Mouse (Mus musculus) small intestine, adult 2 months (tissue): ENCODE measurements around the gene Tcf23.

Experiments used
- CTCF ChIP-seq: fragments of 200-500 bp; IDR thresholded peaks from 2 replicates; pipeline ENCODE4 v1.5.1; 2012; ENCODE audit warnings: low read depth, mild to moderate bottlenecking, control low read depth, inconsistent platforms, low read length, moderate library complexity, mixed read lengths; ENCODE audit not compliant: insufficient replicate concordance, insufficient read length; ENCODE audit errors: extremely low read depth
- POLR2A ChIP-seq: fragments of 200-500 bp; IDR thresholded peaks from 2 replicates; pipeline ENCODE4 v1.6.1; 2012; ENCODE audit warnings: low read depth, mild to moderate bottlenecking, control low read depth, inconsistent platforms, low read length, moderate library complexity

DNA sequence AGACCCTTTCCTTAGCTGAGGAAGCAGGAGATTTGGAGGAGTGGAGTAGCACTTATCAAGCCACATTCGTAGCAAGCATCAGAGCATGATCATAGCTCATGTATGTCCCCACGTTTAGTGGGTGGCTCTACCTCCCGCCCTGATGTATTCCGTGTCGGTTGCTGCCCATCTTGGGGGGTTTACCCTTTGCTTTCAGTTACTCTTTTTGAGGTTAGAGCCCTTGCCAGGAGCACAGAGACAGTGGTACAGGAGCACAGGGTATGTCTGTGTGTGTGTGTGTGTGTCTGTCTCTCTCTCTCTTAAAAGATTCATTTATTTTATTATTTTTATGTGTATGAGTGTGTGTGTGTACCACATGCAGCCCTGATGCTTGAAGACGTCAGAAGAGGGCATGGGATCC is 45.3 kb upstream of the Tcf23 start:
- no peak for TF ChIP-seq CTCF
- TF ChIP-seq POLR2A = no peak
